Mouse (Mus musculus): ENCODE results near the gene Sall2.
"Not testable (repeated sequence)": the region's sequence is repeated elsewhere in the genome, so short reads cannot be mapped to it uniquely, and the experiment has no call there.

Sall2 gene

DNA sequence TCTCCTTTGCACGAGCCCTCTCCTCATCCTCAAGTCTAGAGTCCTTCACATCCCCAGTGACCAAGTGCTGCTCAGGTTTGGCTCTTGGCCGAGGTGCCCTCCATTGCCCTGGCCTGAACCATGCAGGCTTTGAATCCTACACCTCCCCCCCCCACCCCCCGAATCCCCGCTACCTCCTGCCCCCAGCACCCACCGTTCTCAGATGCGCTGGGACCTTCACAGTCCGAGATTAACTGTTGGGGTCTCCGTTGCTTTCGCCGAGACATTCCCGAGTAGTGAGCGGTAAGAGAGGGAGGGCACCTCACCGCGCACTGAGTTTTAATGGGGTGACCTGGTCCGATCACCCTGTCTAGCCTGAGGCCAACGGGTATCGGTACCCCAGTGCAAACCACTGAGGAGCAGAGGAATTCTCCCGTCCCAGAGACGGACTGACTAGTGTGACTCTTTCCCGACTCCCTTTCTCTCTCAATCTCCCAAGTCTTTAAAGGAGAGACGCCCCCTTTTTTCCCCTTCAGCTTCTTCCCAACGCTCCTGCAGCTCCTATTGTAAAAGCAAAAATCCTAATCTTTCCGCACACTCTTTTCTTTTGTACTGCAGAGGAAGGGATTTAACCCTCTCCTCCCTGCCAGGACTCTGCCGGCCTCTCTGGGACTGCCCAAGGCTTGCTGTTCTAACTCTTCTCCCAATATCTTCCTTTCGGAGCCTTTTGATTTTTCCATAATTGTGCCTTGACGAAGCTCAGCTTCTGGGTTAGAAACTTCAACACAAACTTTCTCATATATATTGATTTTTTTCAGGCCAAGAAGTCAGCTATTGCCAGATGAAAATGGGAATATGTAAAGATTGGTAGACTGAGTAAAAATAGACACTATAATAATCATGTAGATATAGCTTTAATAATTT, at the start of gene Sall2:
Gene Sall2 (minus strand): TSS at position 853 of the 903 bp plus-strand sequence.
- no peak for DNase-seq

DNA sequence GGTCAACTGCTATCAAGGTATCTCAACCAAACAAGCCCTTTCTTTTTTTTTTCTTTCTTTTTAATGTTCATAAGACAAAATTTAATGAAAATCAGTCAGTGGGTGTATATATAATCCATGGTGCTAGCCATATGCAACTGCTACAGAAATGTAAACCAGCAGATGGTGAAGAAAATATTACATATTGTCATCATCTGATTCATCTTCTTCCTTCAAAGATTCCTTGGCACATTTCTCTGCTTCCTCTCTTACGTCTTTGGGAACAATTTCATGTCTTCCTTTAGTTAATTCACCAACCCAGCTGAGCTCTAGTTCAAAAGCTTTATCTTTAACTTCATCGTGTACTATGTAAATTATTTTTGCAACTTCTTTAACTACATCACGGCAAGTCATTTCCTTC, 40.2 kb upstream of the Sall2 start:
- no peak for DNase-seq

DNA sequence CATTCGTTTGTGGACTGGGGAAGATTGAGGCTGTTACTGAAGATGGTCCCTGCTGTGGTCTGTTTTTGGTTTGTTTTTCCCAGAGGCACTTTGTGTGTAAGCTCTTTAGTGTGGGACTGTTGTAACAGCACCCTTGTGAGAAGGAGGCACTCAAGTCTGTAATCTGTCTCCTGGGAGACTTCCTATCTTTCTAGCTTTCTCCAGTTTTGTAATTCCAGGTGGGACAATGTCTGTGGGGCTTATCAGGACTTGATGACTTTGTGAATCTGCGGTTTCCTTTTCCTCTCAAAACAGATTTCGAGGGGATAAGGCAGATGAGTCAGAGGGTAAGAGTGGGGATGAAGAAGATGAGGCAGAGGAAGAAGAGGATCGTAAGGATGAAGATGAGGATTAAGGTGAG, 27.7 kb upstream of the Sall2 start, which contains the start of gene Olfr1513:
Gene Olfr1513 (minus strand): TSS at position 101 of the 400 bp plus-strand sequence.
- DNase-seq: no peak

DNA sequence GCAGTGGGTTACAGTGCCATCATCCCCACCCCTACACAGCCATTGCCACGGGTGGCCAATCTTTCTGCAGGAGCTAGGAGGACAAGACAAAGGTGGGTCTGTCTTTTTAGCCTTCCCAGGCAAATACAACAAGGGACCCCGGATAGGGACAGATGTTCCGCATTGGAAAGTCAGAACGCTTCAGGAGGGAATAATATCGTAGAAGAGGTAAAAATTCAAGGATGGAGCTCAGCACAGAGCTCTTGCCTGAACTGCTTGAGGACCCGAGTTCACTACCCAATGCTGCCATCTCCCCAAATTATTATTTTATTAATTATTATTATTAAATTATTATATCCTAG, 10.9 kb upstream of the Sall2 start:
- DNase-seq: no peak

DNA sequence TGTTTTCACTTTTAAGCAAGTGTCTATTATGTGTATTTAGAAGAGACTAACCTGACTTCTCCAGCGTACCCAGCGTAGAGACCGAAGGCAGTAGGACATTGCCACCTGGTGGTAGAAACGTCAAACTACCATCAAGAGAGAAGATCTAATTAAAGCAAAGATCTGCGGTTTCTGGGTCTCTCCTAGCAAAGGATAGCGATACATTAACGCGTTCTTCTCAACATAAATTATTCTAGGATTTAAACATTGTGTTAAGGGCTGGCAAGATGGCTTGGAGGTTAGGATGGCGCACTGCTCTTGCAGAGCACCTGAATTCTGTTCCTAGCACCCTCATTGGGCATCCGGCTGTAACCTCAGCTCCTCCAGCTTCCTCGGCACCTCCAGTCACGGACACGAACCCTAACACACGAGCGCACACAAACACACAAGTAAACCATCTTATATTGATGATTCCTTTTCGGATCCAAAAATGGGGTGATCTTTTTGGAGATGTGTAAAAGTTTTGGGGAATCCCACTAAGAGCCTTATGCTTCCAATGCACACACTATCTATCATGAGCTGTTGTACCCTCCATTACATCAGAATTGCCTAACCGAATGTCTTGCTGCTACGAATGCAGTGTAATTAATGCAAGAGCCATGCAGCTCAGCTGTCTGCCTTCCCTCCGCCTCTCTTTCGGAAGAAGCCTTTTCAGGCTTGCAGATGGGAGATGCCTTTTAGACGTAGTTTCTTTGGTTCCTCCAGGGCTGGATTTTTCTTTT, 10.4 kb upstream of the Sall2 start:
- peak; percentile 76 for DNase-seq

DNA sequence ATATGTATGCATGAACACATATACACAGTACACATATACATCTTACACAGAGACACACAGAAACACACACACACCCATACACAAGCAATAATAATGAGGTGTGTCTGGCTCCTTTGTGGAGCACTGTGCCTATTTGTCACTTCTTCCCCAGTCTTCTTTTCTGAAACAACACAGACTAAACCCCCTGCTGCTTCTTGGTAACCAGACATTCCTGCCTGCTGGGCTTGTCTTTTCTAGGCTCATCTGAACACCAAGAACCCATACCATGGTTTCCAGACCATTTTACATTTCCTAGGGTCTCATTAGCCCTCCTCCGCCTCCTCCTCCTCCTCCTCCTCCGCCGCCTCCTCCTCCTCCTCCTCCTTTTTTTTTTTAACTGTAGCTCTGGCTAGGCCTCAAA, 3.6 kb upstream of the Sall2 start:
- no peak for DNase-seq

DNA sequence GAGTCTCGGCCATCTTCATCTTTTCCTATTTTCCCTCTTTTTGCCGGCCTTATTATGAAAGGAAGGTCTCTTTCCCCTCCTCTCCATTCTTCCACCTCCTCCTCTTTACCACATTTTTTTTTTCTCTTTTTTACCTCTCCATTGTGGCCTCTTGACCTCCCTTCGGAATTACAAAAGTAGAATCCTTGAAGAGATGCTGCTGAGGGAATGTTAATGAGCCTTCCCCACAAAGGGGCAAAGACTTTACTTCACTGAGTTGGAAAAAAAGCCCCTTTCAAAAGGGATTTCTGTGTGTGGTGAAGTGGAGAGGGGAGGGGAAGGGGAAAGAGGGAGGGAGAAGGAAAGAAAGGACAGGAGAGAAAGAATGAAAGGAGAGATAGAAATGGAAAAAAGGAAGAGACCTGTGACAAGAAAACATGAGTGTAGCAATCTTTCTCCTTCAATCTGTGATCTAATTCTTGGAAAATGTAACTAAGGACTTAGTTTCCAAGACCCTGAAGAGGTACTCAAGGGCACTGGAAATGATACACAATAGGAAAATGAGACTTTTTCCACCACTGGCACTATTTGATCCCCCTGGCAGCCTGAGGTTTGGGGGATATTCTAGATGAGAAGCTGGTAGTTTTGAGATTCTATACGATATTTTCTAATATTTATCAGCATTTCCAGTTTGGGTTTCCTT, 2.6 kb upstream of the Sall2 start:
- no peak for DNase-seq

DNA sequence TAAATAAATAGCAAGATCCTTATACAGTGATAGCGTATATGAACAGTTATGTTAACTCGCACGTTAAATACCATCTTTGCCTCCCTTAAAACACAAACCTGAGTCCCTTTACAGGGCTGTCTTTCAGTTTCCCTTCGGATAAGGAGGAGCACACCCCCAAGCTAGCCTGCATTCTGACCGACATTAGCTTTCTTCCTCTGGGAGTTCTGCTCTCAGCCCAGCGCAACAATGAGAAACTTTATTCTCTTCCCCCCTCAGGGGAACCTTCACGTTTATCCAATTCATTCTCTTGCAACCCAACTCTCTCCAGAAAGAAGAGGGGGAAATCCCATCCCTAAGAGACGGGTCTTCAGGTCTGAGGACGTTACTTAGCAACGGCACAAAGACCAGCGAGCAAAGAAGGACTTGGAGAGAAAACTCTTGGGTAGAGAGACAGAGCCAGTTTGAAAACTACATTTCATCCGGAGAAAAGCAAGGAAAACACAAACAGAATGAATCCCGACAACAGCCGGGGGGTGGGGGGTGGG, 1.1 kb downstream of the Sall2 start:
- no peak for DNase-seq

DNA sequence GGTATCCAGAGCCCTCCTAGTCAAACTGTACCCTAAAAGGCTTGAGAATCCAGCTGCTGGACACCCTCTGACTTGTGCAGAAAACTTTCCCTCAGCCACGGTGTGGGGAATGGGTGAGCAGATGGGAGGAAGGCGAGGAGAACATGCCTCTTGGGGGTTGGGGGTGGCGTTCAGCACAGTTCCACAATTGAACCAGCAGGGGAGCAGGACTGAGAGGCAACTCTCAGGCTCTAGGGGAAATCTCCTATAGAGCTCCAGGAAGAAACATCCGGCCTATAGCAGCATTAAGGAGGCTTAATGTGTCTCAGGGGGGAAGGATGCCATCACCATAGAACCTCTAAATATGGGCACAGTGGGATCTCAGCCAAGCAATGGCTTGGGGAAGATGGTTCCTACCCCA, 2.7 kb downstream of the Sall2 start:
- no peak for DNase-seq

DNA sequence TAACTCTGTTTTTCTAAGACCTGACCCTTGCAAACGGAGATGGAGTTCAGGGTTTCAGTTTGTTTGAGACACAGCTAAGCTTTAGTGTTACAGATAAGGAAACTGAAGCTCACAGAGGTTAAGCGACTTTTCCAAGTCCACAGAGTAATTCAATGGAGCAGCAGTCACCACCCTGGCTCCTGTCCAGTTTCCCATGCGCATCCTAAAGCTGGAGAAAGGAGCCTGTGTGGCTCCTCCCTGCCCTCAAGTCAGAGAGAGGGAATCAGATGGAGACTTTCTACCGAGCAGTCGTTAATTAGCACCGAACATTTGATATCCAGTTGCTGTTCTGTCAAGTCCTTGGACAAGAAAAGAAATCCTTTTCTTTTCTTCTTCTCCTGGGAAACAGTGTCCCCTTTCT, 9.2 kb downstream of the Sall2 start:
- DNase-seq: peak; percentile 47

DNA sequence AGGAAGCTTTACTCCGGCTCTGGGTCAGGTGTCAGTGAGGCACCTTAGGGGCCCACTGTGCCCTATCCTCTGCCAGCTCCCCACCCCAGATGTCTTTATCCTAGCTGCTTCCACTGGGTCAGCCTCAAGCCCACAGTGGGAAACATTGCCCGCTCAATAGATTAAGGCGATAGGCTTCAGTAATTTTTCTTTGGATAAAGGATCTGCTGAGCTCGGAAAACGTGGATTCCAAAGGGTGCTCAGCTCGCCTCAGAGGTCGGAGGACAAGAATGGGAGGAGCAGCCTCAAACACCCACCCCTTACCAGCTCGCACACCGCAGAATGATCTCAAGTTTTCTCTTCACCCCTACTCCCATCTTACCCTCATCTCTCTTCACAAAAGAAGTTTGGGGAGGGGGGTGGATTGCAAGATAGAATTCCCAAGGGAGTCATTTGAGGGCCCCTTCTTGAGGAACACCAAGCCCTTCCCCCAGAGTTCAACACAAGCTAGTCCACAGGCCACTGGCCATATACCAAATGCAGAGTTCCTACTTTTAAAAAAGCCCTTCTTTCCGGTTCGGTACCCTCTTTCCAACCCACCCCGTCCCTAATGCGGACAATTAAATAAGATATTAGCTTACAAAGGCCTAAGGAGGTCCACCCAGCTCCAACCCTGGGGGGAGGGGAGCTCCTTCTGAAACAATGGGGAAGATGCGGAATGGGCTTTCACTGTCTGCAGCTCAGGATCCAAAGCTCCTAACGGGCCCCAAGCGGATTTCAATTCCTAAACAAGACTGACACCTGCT, 11.9 kb downstream of the Sall2 start:
- peak; percentile 58 for DNase-seq

DNA sequence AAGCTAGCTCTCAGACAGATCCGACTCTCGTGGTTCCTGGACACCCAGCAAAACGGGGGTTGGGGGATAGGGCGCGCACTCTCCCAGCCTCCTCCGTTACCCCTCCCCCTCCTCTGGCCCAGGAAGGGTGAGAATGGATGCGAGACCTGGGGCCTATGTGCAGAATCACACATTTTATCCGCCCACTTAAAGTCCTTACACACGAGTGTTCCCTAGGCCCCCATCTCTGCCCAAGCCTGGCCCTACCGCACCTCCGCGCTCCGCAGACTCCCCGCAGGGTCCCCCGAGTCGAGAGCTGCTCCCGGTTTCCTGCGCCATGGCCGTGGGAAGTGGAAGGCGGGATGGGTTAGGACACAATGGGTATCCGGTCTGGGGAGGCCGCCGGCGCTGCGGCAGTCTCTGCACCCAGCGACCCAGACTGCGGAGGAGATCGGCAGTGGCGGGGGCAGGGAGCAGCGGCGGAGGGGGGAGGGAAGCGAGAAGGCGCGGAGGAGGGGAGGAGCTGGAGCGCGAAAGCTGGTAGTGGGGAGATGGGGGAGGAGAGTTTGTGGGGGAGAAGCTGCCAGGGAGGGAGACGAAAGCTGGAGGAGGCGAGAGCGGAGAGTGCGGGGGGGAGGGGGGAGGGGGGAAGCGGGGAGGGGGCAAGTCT, 12.6 kb downstream of the Sall2 start:
- peak; percentile 88 for DNase-seq

DNA sequence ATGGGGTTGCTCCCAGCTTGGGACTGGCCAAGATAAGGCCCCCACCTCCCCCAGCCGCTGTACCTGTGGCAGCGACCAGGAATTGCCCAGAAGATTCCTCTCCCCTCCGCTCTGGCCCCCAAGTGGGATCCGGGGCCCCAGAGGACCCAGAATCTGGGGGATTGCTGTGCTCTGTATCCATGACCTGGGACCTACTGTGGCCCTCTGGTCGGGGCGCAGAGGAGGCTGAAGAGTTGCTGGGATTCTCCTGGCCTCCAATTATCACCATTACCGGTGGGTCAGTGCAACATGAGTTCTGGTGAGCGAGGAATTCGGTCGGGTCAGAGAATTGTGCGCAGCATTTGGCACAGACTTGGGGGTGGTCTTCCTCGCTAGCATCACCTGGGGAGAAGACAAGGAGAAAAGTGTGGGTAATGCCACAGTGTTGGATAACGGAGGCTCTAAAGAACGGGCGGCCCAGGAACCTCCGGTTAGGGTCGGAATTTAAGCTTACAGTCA, 13.2 kb downstream of the Sall2 start:
- no peak for DNase-seq

DNA sequence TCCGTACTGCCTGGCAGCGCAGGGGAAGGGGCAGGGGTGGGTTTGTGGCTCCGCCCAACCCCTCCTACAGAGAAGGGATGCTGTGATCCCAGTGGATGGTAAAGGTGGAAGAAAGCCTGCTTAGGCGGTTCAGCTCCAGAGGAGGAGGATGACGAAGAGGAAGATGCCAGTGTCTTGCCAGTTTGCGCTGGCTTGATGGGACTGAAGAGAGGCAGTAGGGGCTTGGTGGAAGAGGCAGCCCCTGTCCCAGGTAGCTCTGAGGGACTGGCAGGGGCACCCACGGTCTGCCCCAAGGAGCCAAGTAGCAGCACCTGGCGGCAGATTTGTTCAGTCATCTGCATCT, 13.8 kb downstream of the Sall2 start:
- DNase-seq: no peak

DNA sequence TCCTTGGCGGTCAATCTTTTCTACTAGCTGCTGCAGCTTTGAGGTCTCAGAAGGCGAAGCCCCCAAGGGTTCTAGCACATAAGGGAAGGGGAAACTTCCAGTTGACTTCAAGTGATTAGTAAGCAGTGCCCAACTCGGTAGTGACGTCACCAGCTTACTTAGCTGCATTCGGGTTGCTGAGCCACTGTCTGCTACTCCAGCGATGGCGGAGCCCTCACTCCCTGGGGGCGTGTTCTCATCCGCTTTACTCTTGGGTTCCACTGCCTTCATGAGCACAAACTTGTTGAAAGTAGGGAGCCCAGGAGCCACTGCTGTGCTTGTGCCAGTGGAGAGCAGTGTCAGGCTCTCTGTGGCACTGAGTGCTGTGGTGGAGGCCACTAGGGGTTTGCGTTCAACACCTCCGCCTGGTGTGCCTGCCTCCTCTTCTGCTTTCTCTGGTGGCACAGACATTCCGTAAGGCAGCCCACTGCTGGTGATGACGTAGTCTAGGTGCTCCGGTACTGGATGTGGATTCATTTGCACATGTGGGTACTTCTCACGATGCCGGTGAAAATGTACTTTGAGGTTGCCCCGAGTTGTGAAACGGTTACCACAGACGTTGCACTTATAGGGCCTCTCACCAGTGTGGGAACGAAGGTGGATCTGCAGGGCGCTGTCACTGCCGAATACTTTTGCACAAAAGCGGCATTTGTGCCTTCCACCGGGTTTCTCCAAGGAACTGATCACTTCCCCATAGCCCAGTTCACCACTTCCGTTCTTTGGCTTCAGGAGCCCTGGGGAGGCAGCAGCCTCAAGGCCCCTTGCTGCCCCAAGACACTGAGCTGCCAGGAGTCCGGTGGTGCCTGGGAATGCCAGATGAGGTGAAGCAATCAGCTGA, 14.4 kb downstream of the Sall2 start:
- no peak for DNase-seq

DNA sequence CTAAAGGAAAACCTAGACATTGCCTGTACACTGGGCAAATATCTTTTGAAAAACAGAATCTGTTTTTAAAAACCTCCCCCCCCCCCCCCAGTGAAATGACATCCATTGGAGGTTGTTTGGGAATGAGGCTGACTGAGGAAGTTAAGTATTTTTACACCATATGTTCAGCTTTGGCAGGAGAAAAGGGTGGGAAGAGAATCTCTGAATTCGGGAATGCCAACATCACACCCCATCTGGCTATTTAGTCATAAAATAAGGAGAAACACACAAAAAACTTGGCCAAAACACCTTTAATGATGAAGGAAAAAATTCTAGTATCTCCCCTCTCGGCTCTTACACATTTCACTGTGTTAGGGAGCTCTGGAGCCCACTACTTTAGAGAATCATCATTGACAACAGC, 17.7 kb downstream of the Sall2 start:
- no peak for DNase-seq

DNA sequence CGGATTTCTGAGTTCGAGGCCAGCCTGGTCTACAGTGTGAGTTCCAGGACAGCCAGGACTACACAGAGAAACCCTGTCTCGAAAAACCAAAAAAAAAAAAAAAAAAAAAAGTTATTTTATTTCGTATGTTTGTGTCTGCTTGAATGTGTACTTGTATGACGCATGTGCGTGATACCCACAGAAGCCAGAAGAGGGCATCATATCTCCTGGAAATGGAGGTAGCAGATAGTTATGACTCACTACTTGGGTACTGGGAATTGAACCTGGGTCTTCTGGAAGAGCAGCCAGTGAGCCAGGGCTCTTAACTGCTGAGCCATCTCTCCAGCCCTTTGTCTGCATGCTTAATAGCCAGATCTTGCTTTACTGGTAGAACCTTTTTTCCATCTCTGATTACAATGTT, 18.2 kb downstream of the Sall2 start:
- DNase-seq: not testable (repeated sequence)

DNA sequence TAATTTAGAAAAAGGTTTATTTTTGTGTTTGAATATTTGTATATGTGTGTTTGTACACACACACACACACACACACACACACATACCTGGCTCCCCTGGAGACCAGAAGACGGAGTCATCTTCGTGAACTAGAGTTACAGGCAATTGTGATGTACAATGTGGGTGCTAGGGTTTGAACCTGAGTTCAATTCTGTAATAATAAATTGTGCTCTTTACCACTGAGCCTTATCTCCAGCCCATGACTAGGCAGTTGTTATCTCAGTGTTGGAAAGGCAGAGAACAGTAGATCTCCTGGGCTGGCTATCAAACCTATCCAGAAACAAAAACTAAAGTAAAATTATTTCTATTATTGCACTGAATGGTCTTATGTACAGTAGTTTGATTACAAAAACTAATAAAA, 22.5 kb downstream of the Sall2 start:
- DNase-seq: no peak

DNA sequence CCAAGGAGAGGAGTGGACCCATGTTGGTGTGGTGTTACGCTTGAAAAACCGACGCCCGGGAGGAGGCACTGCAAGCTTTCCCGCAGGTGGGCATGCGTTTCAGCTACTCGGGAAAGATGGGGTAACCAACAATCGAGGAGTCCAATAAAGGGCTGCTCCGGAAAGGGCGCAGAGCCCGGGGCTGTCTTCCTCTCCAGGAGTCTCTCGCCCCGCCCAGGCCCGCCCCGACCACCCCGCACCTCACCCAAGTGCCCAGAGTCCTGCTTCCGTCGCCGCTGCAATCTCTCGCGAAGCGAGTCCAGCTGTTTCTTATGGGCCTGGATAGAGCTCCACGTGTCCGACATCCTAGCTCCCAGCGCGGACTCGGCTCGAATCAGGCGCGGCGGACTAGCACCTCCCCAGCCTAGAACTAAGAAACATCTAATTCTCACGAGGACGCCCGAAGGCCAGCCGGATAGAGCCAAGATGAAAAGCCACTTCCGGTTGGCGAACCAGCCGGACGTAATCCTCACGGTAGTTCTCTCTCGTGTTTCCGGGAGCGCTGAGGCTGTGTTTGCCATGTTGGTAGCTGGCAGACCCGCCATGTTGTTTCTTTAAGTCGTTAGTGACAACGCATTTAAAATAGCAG, 23.8 kb downstream of the Sall2 start, which contains the start of gene Mettl3:
Gene Mettl3 (minus strand): TSS at position 485 of the 628 bp plus-strand sequence.
- DNase-seq: peak; percentile 95

DNA sequence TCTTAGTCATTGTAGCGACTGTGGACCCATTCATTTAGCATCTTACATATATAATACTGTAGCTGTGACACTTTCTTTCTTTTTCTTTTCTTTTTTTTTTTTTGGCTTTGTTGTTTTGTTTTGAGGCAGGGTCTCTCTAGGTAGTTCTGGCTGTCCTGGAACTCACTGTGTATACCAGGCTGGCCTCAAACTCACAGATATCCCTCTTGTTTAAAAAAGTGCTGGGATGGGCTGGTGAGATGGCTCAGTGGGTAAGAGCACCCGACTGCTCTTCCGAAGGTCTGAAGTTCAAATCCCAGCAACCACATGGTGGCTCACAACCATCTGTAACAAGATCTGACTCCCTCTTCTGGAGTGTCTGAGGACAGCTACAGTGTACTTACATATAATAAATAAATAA, 25.0 kb downstream of the Sall2 start:
- DNase-seq: not testable (repeated sequence)
